Mouse (Mus musculus) intestine, postnatal 0 days (tissue): Measurements from ENCODE around the gene Olfr617. TPM values are rescaled to one million over a fixed set of nuclear protein-coding genes. Genes with fewer than 3 reads are reported as not detected.
"Not testable (repeated sequence)": the region's sequence is repeated elsewhere in the genome, so short reads cannot be mapped to it uniquely, and the experiment has no call there.

Experiments
- ATAC-seq: fragments of 200-750 bp; cut with Nextera tagmentation; 2 replicates; pipeline ENCODE4 v1.8.0; 2017; ENCODE audit warnings: mild to moderate bottlenecking, moderate TSS enrichment, moderate library complexity
- H3K27ac ChIP-seq: fragments of 300-500 bp; sonication (generic); 2 replicates; pipeline ENCODE4 v1.5.1; 2014; ENCODE audit warnings: mild to moderate bottlenecking, low read depth, low read length, moderate library complexity
- H3K27me3 ChIP-seq: fragments of 300-500 bp; sonication (generic); replicated peaks from 2 replicates; pipeline ENCODE4 v1.6.1; 2014; ENCODE audit warnings: low read length, mixed read lengths; ENCODE audit not compliant: control insufficient read depth, insufficient read depth
- H3K36me3 ChIP-seq: fragments of 300-500 bp; sonication (generic); 2 replicates; pipeline ENCODE4 v1.6.1; 2014; ENCODE audit warnings: mild to moderate bottlenecking, moderate library complexity; ENCODE audit not compliant: control insufficient read depth, insufficient read depth
- H3K4me1 ChIP-seq: fragments of 300-500 bp; sonication (generic); replicated peaks from 2 replicates; pipeline ENCODE4 v1.6.1; 2014; ENCODE audit warnings: antibody characterized with exemption, low read length, mixed read lengths; ENCODE audit not compliant: control insufficient read depth, insufficient read depth
- H3K4me2 ChIP-seq: fragments of 300-500 bp; sonication (generic); replicated peaks from 2 replicates; pipeline ENCODE4 v1.6.1; 2014; ENCODE audit warnings: low read depth, mild to moderate bottlenecking, moderate library complexity
- H3K4me3 ChIP-seq: fragments of 300-500 bp; sonication (generic); 2 replicates; pipeline ENCODE4 v1.5.1; 2014; ENCODE audit warnings: low read depth, low read length
- H3K9ac ChIP-seq: fragments of 300-500 bp; sonication (generic); 2 replicates; pipeline ENCODE4 v1.6.1; 2014; ENCODE audit warnings: mild to moderate bottlenecking, low read depth, low read length
- H3K9me3 ChIP-seq: fragments of 300-500 bp; sonication (generic); 2 replicates; pipeline ENCODE4 v1.6.1; 2016; ENCODE audit warnings: mixed run types; ENCODE audit not compliant: control insufficient read depth
- CTCF ChIP-seq: sonication (generic); IDR thresholded peaks from 2 replicates; pipeline ENCODE4 v1.5.1; 2016; ENCODE audit warnings: low read depth, mild to moderate bottlenecking, control low read depth, antibody characterized with exemption, moderate library complexity
- WGBS: fragments of 180-500 bp; shearing (Covaris S2); extraction: QIAGEN DNeasy Blood & Tissue Kit; methylation state at CpG from one replicate; pipeline ENCODE4 v1.1.7; 2014; 5-methylcytosine and 5-hydroxymethylcytosine counted together
- polyA plus RNA-seq: library from polyadenylated mRNA; unstranded; fragments of >200 nt; fragmentation: Nextera tagmentation; extraction: Ambion mirVana; gene quantifications from 2 replicates; pipeline ENCODE4 v1.2.1, GENCODE M21; 2015

The Olfr617 gene
- not detected in 2 replicates for polyA plus RNA-seq

- WGBS: 89% methylated on average over 1 of the region's 1 CpGs
- H3K4me1 ChIP-seq: no peaks in the 10 kb centered on the region
- H3K27me3 ChIP-seq: no peaks in the 10 kb centered on the region
- H3K4me2 ChIP-seq: no peak within 1 kb of the TSS
- no peak within 1 kb of the TSS for H3K27ac ChIP-seq
- TF ChIP-seq CTCF: no peak
- no peaks in the 10 kb centered on the region for H3K9me3 ChIP-seq
- H3K4me3 ChIP-seq: no peak within 1 kb of the TSS
- no peaks in the 10 kb centered on the region for H3K36me3 ChIP-seq
- no peak within 1 kb of the TSS for H3K9ac ChIP-seq
- no peak for ATAC-seq
Measured at GRCm38 (mm10) chr7:103572761-103573160, at the start of gene Olfr617. Gene Olfr617 (plus strand): TSS chr7:103573061.

- 78% methylated on average over 2 of the region's 2 CpGs for WGBS
- H3K4me1 ChIP-seq: not testable (repeated sequence)
Measured at GRCm38 (mm10) chr7:103542617-103543016, 30.2 kb upstream of the Olfr617 start, which contains the start of gene Olfr612. Gene Olfr612 (minus strand): TSS chr7:103542717.

GRCm38 (mm10) chr7:103547774-103548173 lies 25.1 kb upstream of the Olfr617 start, which contains the start of gene Olfr613:
Gene Olfr613 (plus strand): TSS chr7:103548074.
- Histone ChIP-seq H3K4me3 (no peak within 1 kb of the TSS), H3K27ac (no peak within 1 kb of the TSS), H3K4me1 (no peaks in the 10 kb centered on the region), H3K4me2 (no peak within 1 kb of the TSS), H3K36me3 (no peaks in the 10 kb centered on the region), H3K9ac (no peak within 1 kb of the TSS), H3K27me3 (no peaks in the 10 kb centered on the region), H3K9me3 (no peaks in the 10 kb centered on the region)
- 75% methylated on average over 2 of the region's 2 CpGs for WGBS
- ATAC-seq: no peak
- no peak for TF ChIP-seq CTCF

More at GRCm38 (mm10) chr7:103542617-103543016, 30.2 kb upstream of the Olfr617 start, which contains the start of gene Olfr612:
- H3K4me2 ChIP-seq, H3K36me3 ChIP-seq, H3K4me3 ChIP-seq, H3K27ac ChIP-seq, H3K9ac ChIP-seq, ATAC-seq, H3K9me3 ChIP-seq, H3K27me3 ChIP-seq: not testable (repeated sequence)

- no peaks in the 10 kb centered on the region for H3K36me3 ChIP-seq
- no peak within 1 kb of the TSS for H3K4me2 ChIP-seq
- WGBS: 83% methylated on average over 2 of the region's 2 CpGs
- H3K9me3 ChIP-seq: no peaks in the 10 kb centered on the region
- H3K4me3 ChIP-seq: no peak within 1 kb of the TSS
- H3K27me3 ChIP-seq: no peaks in the 10 kb centered on the region
- no peaks in the 10 kb centered on the region for H3K4me1 ChIP-seq
- H3K27ac ChIP-seq: no peak within 1 kb of the TSS
- no peak within 1 kb of the TSS for H3K9ac ChIP-seq
- TF ChIP-seq CTCF: no peak
- ATAC-seq: no peak
Measured at GRCm38 (mm10) chr7:103555779-103556178, 17.1 kb upstream of the Olfr617 start, which contains the start of gene Olfr615. Gene Olfr615 (plus strand): TSS chr7:103556079.

GRCm38 (mm10) chr7:103569043-103569442 lies 3.8 kb upstream of the Olfr617 start, which contains the start of gene Olfr616:
Gene Olfr616 (minus strand): TSS chr7:103569143.
- Histone ChIP-seq H3K9ac (no peak within 1 kb of the TSS), H3K9me3 (no peaks in the 10 kb centered on the region), H3K27ac (no peak within 1 kb of the TSS), H3K4me3 (no peak within 1 kb of the TSS), H3K4me2 (no peak within 1 kb of the TSS), H3K27me3 (no peaks in the 10 kb centered on the region), H3K36me3 (no peaks in the 10 kb centered on the region), H3K4me1 (no peaks in the 10 kb centered on the region)
- TF ChIP-seq CTCF: no peak
- ATAC-seq: no peak
- WGBS: 84% methylated on average over 3 of the region's 3 CpGs

- Histone ChIP-seq H3K9me3 (no peaks in the 10 kb centered on the region), H3K4me1 (no peaks in the 10 kb centered on the region)
- WGBS: 55% methylated on average over 2 of the region's 2 CpGs
Measured at GRCm38 (mm10) chr7:103589803-103590202, 16.9 kb downstream of the Olfr617 start, which contains the start of gene Olfr618. Gene Olfr618 (plus strand): TSS chr7:103590103.

More at GRCm38 (mm10) chr7:103589803-103590202, 16.9 kb downstream of the Olfr617 start, which contains the start of gene Olfr618:
- H3K4me2 ChIP-seq: no peak within 1 kb of the TSS
- no peak within 1 kb of the TSS for H3K4me3 ChIP-seq
- no peaks in the 10 kb centered on the region for H3K27me3 ChIP-seq
- no peaks in the 10 kb centered on the region for H3K36me3 ChIP-seq
- ATAC-seq: no peak
- TF ChIP-seq CTCF: no peak
- H3K27ac ChIP-seq: no peak within 1 kb of the TSS
- H3K9ac ChIP-seq: no peak within 1 kb of the TSS
